Mouse (Mus musculus) CH12.LX (cell line): Measurements from ENCODE around the gene Alkbh2. TPM values are rescaled to one million over a fixed set of nuclear protein-coding genes. Genes with fewer than 3 reads are reported as not detected.

Experiments
- DNase-seq: peaks from one replicate; pipeline ENCODE4 v3.0.0-alpha.2; 2013; ENCODE audit errors: extremely low read depth
- H3K27ac ChIP-seq: 2 replicates; pipeline ENCODE4 v1.5.1; 2012; ENCODE audit warnings: low read depth, mild to moderate bottlenecking, control low read depth, moderate library complexity; ENCODE audit not compliant: insufficient read depth
- H3K27me3 ChIP-seq: replicated peaks from 2 replicates; pipeline ENCODE3; 2012; ENCODE audit warnings: inconsistent platforms
- H3K36me3 ChIP-seq, 2 experiments: replicated peaks in 1 of 2; 2 replicates each; pipeline versions ENCODE3 to v1.6.1; 2012; ENCODE audit warnings: inconsistent platforms in 1 of 2, low read length in 1 of 2, mild to moderate bottlenecking in 1 of 2, mixed read lengths in 1 of 2, moderate library complexity in 1 of 2; ENCODE audit not compliant: control insufficient read depth in 1 of 2, insufficient read depth in 1 of 2
- H3K4me1 ChIP-seq, 2 experiments: 2 replicates each; pipeline ENCODE4 v1.6.1; 2012; ENCODE audit warnings: inconsistent platforms in 1 of 2, moderate library complexity in 1 of 2; ENCODE audit not compliant: insufficient read depth in 2 of 2, control insufficient read depth in 1 of 2
- H3K4me2 ChIP-seq: 2 replicates; pipeline ENCODE4 v1.6.1; 2012; ENCODE audit warnings: low read depth, mild to moderate bottlenecking, control low read depth; ENCODE audit not compliant: poor library complexity, insufficient read depth, severe bottlenecking
- H3K4me3 ChIP-seq, 3 experiments: fragments of 150-350 bp in 1 of 3; sonication (generic) in 1 of 3; replicated peaks in 1 of 3; 2 replicates each; pipeline versions ENCODE3 to v1.5.1; 2011 to 2012; ENCODE audit warnings: low read depth in 2 of 3, low read length in 2 of 3, mild to moderate bottlenecking in 2 of 3, moderate library complexity in 2 of 3, control low read depth in 1 of 3, improper control_type of control experiment in 1 of 3, inconsistent platforms in 1 of 3, mixed read lengths in 1 of 3; ENCODE audit not compliant: poor library complexity in 1 of 3
- H3K79me2 ChIP-seq: replicated peaks from 2 replicates; pipeline ENCODE4 v1.6.1; 2012; ENCODE audit warnings: mild to moderate bottlenecking, moderate library complexity; ENCODE audit not compliant: control insufficient read depth, poor library complexity, insufficient read depth, severe bottlenecking; ENCODE audit errors: extremely low read depth
- H3K9ac ChIP-seq: 2 replicates; pipeline ENCODE4 v1.6.1; 2012; ENCODE audit warnings: low read depth, mild to moderate bottlenecking, control low read depth, moderate library complexity; ENCODE audit not compliant: insufficient read depth
- H3K9me3 ChIP-seq: replicated peaks from 2 replicates; pipeline ENCODE3; 2012; ENCODE audit warnings: low read length, inconsistent platforms, mixed read lengths
- CHD1 ChIP-seq: IDR thresholded peaks from 2 replicates; pipeline ENCODE4 v1.6.1; 2012; ENCODE audit warnings: low read depth, low read length, improper control_type of control experiment, inconsistent platforms
- CHD2 ChIP-seq: IDR thresholded peaks from 2 replicates; pipeline ENCODE4 v1.6.1; 2011; ENCODE audit warnings: low read length, improper control_type of control experiment
- CTCF ChIP-seq, 2 experiments: IDR thresholded peaks in 1 of 2; conservative IDR thresholded peaks in 1 of 2; 2 replicates each; pipeline ENCODE4 v1.5.1; 2011 to 2012; ENCODE audit warnings: low read depth in 2 of 2, low read length in 2 of 2, improper control_type of control experiment in 1 of 2, inconsistent platforms in 1 of 2, mild to moderate bottlenecking in 1 of 2, moderate library complexity in 1 of 2
- E2F4 ChIP-seq: IDR thresholded peaks from 2 replicates; pipeline ENCODE4 v1.6.1; 2011; ENCODE audit warnings: low read depth, low read length, improper control_type of control experiment; ENCODE audit not compliant: insufficient replicate concordance
- GABPA ChIP-seq: IDR thresholded peaks from 2 replicates; pipeline ENCODE4 v1.6.1; 2012; ENCODE audit warnings: low read depth, low read length, improper control_type of control experiment, inconsistent platforms; ENCODE audit not compliant: insufficient replicate concordance
- JUN ChIP-seq: IDR thresholded peaks from 2 replicates; pipeline ENCODE4 v1.6.1; 2011; ENCODE audit warnings: low read depth, mild to moderate bottlenecking, low read length, improper control_type of control experiment, moderate library complexity; ENCODE audit not compliant: insufficient read depth
- KAT2A ChIP-seq: IDR thresholded peaks from 2 replicates; pipeline ENCODE4 v1.6.1; 2012; ENCODE audit warnings: low read length, improper control_type of control experiment, inconsistent platforms; ENCODE audit not compliant: insufficient replicate concordance
- MAFK ChIP-seq: IDR thresholded peaks from 2 replicates; pipeline ENCODE4 v1.6.1; 2011; ENCODE audit warnings: low read length, improper control_type of control experiment; ENCODE audit not compliant: insufficient replicate concordance
- MAZ ChIP-seq: IDR thresholded peaks from 2 replicates; pipeline ENCODE4 v1.6.1; 2012; ENCODE audit warnings: low read depth, mild to moderate bottlenecking, inconsistent platforms, low read length, improper control_type of control experiment, moderate library complexity
- MXI1 ChIP-seq: IDR thresholded peaks from 2 replicates; pipeline ENCODE4 v1.6.1; 2011; ENCODE audit warnings: mild to moderate bottlenecking, low read depth, low read length, improper control_type of control experiment
- NELFE ChIP-seq: IDR thresholded peaks from 2 replicates; pipeline ENCODE4 v1.6.1; 2011; ENCODE audit warnings: low read depth, low read length, improper control_type of control experiment
- PAX5 ChIP-seq: IDR thresholded peaks from 2 replicates; pipeline ENCODE4 v1.6.1; 2012; ENCODE audit warnings: low read length, inconsistent platforms, mixed read lengths
- POLR2A ChIP-seq: IDR thresholded peaks from 2 replicates; pipeline ENCODE4 v1.6.1; 2011; ENCODE audit warnings: low read depth, mild to moderate bottlenecking, improper control_type of control experiment, low read length
- POLR2AphosphoS2 ChIP-seq: IDR thresholded peaks from 2 replicates; pipeline ENCODE4 v1.6.1; 2011; ENCODE audit warnings: low read depth, low read length, improper control_type of control experiment
- RAD21 ChIP-seq: IDR thresholded peaks from 2 replicates; pipeline ENCODE4 v1.6.1; 2011; ENCODE audit warnings: low read depth, mild to moderate bottlenecking, low read length, improper control_type of control experiment, moderate library complexity
- RCOR1 ChIP-seq: conservative IDR thresholded peaks from 2 replicates; pipeline ENCODE4 v1.6.1; 2012; ENCODE audit warnings: low read depth, mild to moderate bottlenecking, inconsistent platforms, low read length, improper control_type of control experiment
- SIN3A ChIP-seq: IDR thresholded peaks from 2 replicates; pipeline ENCODE4 v1.6.1; 2012; ENCODE audit warnings: low read length, improper control_type of control experiment, inconsistent platforms
- SMC3 ChIP-seq: IDR thresholded peaks from 2 replicates; pipeline ENCODE4 v1.6.1; 2011; ENCODE audit warnings: low read depth, low read length, improper control_type of control experiment
- USF1 ChIP-seq: IDR thresholded peaks from 2 replicates; pipeline ENCODE4 v1.6.1; 2014; ENCODE audit warnings: low read depth, mild to moderate bottlenecking, inconsistent platforms, low read length, improper control_type of control experiment
- ZKSCAN1 ChIP-seq: IDR thresholded peaks from 2 replicates; pipeline ENCODE4 v1.6.1; 2012; ENCODE audit warnings: low read depth, inconsistent platforms, low read length, improper control_type of control experiment, borderline replicate concordance
- ZMIZ1 ChIP-seq: IDR thresholded peaks from 2 replicates; pipeline ENCODE4 v1.6.1; 2012; ENCODE audit warnings: low read depth, mild to moderate bottlenecking, inconsistent platforms, low read length, improper control_type of control experiment
- dilution Hi-C: fragments of 300-500 bp; cut with MboI; formaldehyde crosslinking; loops from 2 replicates; pipeline ENCODE4 v1.14.3; 2020; ENCODE audit warnings: low sequenced_read_pairs; ENCODE audit not compliant: extremely low pct_unique_long_range_greater_than_20kb, extremely low pct_ligation_motif_present
- in situ Hi-C: fragments of 300-500 bp; cut with MboI; formaldehyde crosslinking; loops from 3 replicates; pipeline ENCODE4 v1.14.3; 2019; ENCODE audit warnings: low sequenced_read_pairs, low pct_ligation_motif_present, low pct_unique_long_range_greater_than_20kb, mixed read lengths
- polyA plus RNA-seq: library from polyadenylated mRNA; unstranded; fragments of >175 nt; gene quantifications from 2 replicates; pipeline ENCODE4 v1.2.1, GENCODE M21; 2012; ENCODE audit warnings: low read depth; ENCODE audit not compliant: insufficient read length
- total RNA-seq, 2 experiments: library from RNA; depleted of rRNA; stranded (reverse); fragments of 300-350 nt in 1 of 2; fragments of >200 nt in 1 of 2; gene quantifications; 2 replicates each; pipeline ENCODE4 v1.2.3; 2012 to 2014

Gene Alkbh2
- total and polyA plus RNA-seq, 3 experiments: 34.4 to 39.3 (median 35.7) TPM

GRCm38 (mm10) chr5:114163117-114163696, 35.2 kb upstream of the Alkbh2 start:
- TF ChIP-seq POLR2A (no peak), KAT2A (no peak), JUN (no peak), ZKSCAN1 (no peak), POLR2AphosphoS2 (no peak)
- 0 out of 4 replicates have a peak, but pooled peaks cover 0 to 2% of the 10 kb centered on the region in 2 experiments for H3K4me1 ChIP-seq
- H3K36me3 ChIP-seq: no peaks in the 10 kb centered on the region
- H3K9ac ChIP-seq: no peak overlapping the region
- no peak overlapping the region for H3K27ac ChIP-seq
- no peak overlapping the region for H3K4me2 ChIP-seq
- dilution Hi-C loops (no loop called here), in situ Hi-C loops (no loop called here)
- no peaks in the 10 kb centered on the region for H3K27me3 ChIP-seq
- H3K4me3 ChIP-seq: no peak overlapping the region
- DNase-seq: no peak
- no peaks in the 10 kb centered on the region for H3K9me3 ChIP-seq
- H3K79me2 ChIP-seq: no peaks in the 10 kb centered on the region

GRCm38 (mm10) chr5:114162106-114162815, 34.2 kb upstream of the Alkbh2 start:
- peak in 1 of 2 experiments; percentile 17; a peak in 1 of 4 replicates for TF ChIP-seq CTCF (conservative IDR thresholded peaks at IDR 0.05 in 1 of 2, IDR thresholded peaks at IDR 0.05 in 1 of 2; ENCODE audit: low read depth in 2 of 2, low read length in 2 of 2)
- no peak; the same call in 1 of the 2 replicates for TF ChIP-seq RAD21
- DNase-seq: no peak
- Histone ChIP-seq H3K9ac (no peak overlapping the region), H3K36me3 (no peaks in the 10 kb centered on the region), H3K27ac (no peak overlapping the region), H3K4me3 (no peak overlapping the region), H3K4me1 (peaks cover under 1 to 2% of the 10 kb centered on the region in 2 experiments; a peak in 1 of 4 replicates), H3K4me2 (no peak overlapping the region; the same call in 1 of the 2 replicates), H3K79me2 (no peaks in the 10 kb centered on the region), H3K9me3 (no peaks in the 10 kb centered on the region), H3K27me3 (no peaks in the 10 kb centered on the region)
- in situ Hi-C loops: no loop called here
- dilution Hi-C loops: no loop called here

GRCm38 (mm10) chr5:114161424-114161823, 33.4 kb upstream of the Alkbh2 start:
- Histone ChIP-seq H3K4me1 (peaks cover 2% of the 10 kb centered on the region in 2 experiments; a peak in 1 of 4 replicates), H3K9ac (no peak overlapping the region), H3K36me3 (no peaks in the 10 kb centered on the region), H3K27me3 (no peaks in the 10 kb centered on the region), H3K9me3 (no peaks in the 10 kb centered on the region), H3K27ac (no peak overlapping the region), H3K79me2 (no peaks in the 10 kb centered on the region), H3K4me2 (no peak overlapping the region), H3K4me3 (no peak overlapping the region)
- TF ChIP-seq CHD2 (no peak), SIN3A (no peak), MAFK (no peak), ZMIZ1 (no peak), E2F4 (no peak), CHD1 (no peak), MXI1 (no peak), ZKSCAN1 (no peak), MAZ (no peak), GABPA (no peak), USF1 (no peak), POLR2AphosphoS2 (no peak), KAT2A (no peak), PAX5 (no peak), NELFE (no peak), SMC3 (no peak), RCOR1 (no peak), RAD21 (no peak)
- DNase-seq: no peak
- in situ Hi-C loops: no loop called here
- dilution Hi-C loops: no loop called here
